Mouse (Mus musculus) kidney, embryonic 16.5 days (tissue): ENCODE results near the gene Olfr1532-ps1. TPM values are rescaled to one million over a fixed set of nuclear protein-coding genes. Genes with fewer than 3 reads are reported as not detected.
"Not testable (repeated sequence)": the region's sequence is repeated elsewhere in the genome, so short reads cannot be mapped to it uniquely, and the experiment has no call there.

ENCODE experiments used
- ATAC-seq: fragments of 200-750 bp; cut with Nextera tagmentation; 2 replicates; pipeline ENCODE4 v1.8.0; 2017; ENCODE audit warnings: moderate TSS enrichment; ENCODE audit not compliant: low FRiP score, low TSS enrichment
- H3K27ac ChIP-seq: fragments of 300-500 bp; sonication (generic); 2 replicates; pipeline ENCODE4 v1.5.1; 2014; ENCODE audit warnings: low read length
- H3K27me3 ChIP-seq: fragments of 300-500 bp; sonication (generic); 2 replicates; pipeline ENCODE4 v1.6.1; 2014; ENCODE audit warnings: low read length, control low read depth, mixed read lengths; ENCODE audit not compliant: insufficient read depth
- H3K36me3 ChIP-seq: fragments of 300-500 bp; sonication (generic); 2 replicates; pipeline ENCODE4 v1.6.1; 2014; ENCODE audit warnings: low read length, control low read depth, mixed read lengths; ENCODE audit not compliant: insufficient read depth
- H3K4me1 ChIP-seq: fragments of 300-500 bp; sonication (generic); 2 replicates; pipeline ENCODE4 v1.6.1; 2014; ENCODE audit warnings: low read length, control low read depth, mixed read lengths; ENCODE audit not compliant: insufficient read depth
- H3K4me2 ChIP-seq: fragments of 300-500 bp; sonication (generic); replicated peaks from 2 replicates; pipeline ENCODE4 v1.6.1; 2014; ENCODE audit warnings: low read depth, low read length
- H3K4me3 ChIP-seq: fragments of 300-500 bp; sonication (generic); 2 replicates; pipeline ENCODE4 v1.5.1; 2014; ENCODE audit warnings: mild to moderate bottlenecking, low read length
- H3K9ac ChIP-seq: fragments of 300-500 bp; sonication (generic); replicated peaks from 2 replicates; pipeline ENCODE4 v1.6.1; 2014; ENCODE audit warnings: low read length
- H3K9me3 ChIP-seq: fragments of 300-500 bp; sonication (generic); 2 replicates; pipeline ENCODE4 v1.6.1; 2016; ENCODE audit warnings: low read length, control low read depth
- WGBS: fragments of 180-500 bp; shearing (Covaris S2); extraction: QIAGEN DNeasy Blood & Tissue Kit; methylation state at CpG from one replicate; pipeline ENCODE4 v1.1.7; 2014; 5-methylcytosine and 5-hydroxymethylcytosine counted together
- polyA plus RNA-seq: library from polyadenylated mRNA; unstranded; fragments of >200 nt; fragmentation: Nextera tagmentation; extraction: Ambion mirVana; gene quantifications from 2 replicates; pipeline ENCODE4 v1.2.1, GENCODE M21; 2015

The Olfr1532-ps1 gene
- not detected in 2 replicates for polyA plus RNA-seq

GRCm38 (mm10) chr7:106907676-106908075, at the start of gene Olfr1532-ps1:
TSS of gene Olfr1532-ps1 (plus strand) at chr7:106908001.
- H3K4me1 ChIP-seq, result no peaks in the 10 kb centered on the region
- no peaks in the 10 kb centered on the region for H3K36me3 ChIP-seq
- no peak within 1 kb of the TSS for H3K9ac ChIP-seq
- no peaks in the 10 kb centered on the region for H3K27me3 ChIP-seq
- no peak within 1 kb of the TSS for H3K4me3 ChIP-seq
- H3K4me2 ChIP-seq, result no peak within 1 kb of the TSS
- 73% methylated on average over 2 of the region's 2 CpGs for WGBS
- H3K9me3 ChIP-seq, result no peaks in the 10 kb centered on the region
- H3K27ac ChIP-seq, result no peak within 1 kb of the TSS
- ATAC-seq, result no peak

GRCm38 (mm10) chr7:106862885-106863284, 44.9 kb upstream of the Olfr1532-ps1 start, which contains the start of gene Olfr704:
TSS of gene Olfr704 (plus strand) at chr7:106863185.
- no peaks in the 10 kb centered on the region for H3K9me3 ChIP-seq
- no peak within 1 kb of the TSS for H3K9ac ChIP-seq
- H3K4me1 ChIP-seq, result no peaks in the 10 kb centered on the region

GRCm38 (mm10) chr7:106876791-106877190, 31.0 kb upstream of the Olfr1532-ps1 start, which contains the start of gene Olfr705:
TSS of gene Olfr705 (minus strand) at chr7:106876891.
- no peaks in the 10 kb centered on the region for H3K4me1 ChIP-seq
- no peak for ATAC-seq
- H3K9ac ChIP-seq, result no peak within 1 kb of the TSS
- no peak within 1 kb of the TSS for H3K27ac ChIP-seq
- 83% methylated on average over 3 of the region's 3 CpGs for WGBS
- no peak within 1 kb of the TSS for H3K4me3 ChIP-seq
- no peaks in the 10 kb centered on the region for H3K36me3 ChIP-seq
- H3K9me3 ChIP-seq, result no peaks in the 10 kb centered on the region
- H3K4me2 ChIP-seq, result no peak within 1 kb of the TSS
- H3K27me3 ChIP-seq, result no peaks in the 10 kb centered on the region

More at GRCm38 (mm10) chr7:106862885-106863284, 44.9 kb upstream of the Olfr1532-ps1 start, which contains the start of gene Olfr704:
- Histone ChIP-seq H3K27me3 (no peaks in the 10 kb centered on the region), H3K4me2 (no peak within 1 kb of the TSS), H3K36me3 (no peaks in the 10 kb centered on the region), H3K27ac (no peak within 1 kb of the TSS), H3K4me3 (no peak within 1 kb of the TSS)
- no peak for ATAC-seq

- Histone ChIP-seq H3K4me3 (no peak within 1 kb of the TSS), H3K4me1 (no peaks in the 10 kb centered on the region), H3K9me3 (no peaks in the 10 kb centered on the region), H3K27ac (no peak within 1 kb of the TSS), H3K9ac (no peak within 1 kb of the TSS), H3K4me2 (no peak within 1 kb of the TSS), H3K36me3 (no peaks in the 10 kb centered on the region), H3K27me3 (no peaks in the 10 kb centered on the region)
- no peak for ATAC-seq
- 74% methylated on average over 2 of the region's 2 CpGs for WGBS
These were observed 19.7 kb upstream of the Olfr1532-ps1 start, which contains the start of gene Olfr706 for GRCm38 (mm10) chr7:106888062-106888461. TSS of gene Olfr706 (minus strand) at chr7:106888162.

- not testable (repeated sequence) for ATAC-seq, H3K4me2 ChIP-seq, H3K27ac ChIP-seq, H3K9me3 ChIP-seq, H3K9ac ChIP-seq, H3K4me3 ChIP-seq, H3K36me3 ChIP-seq, H3K4me1 ChIP-seq, H3K27me3 ChIP-seq
- 76% methylated on average over 3 of the region's 3 CpGs for WGBS
These were observed 6.7 kb upstream of the Olfr1532-ps1 start, which contains the start of gene Olfr707 for GRCm38 (mm10) chr7:106901141-106901540. TSS of gene Olfr707 (minus strand) at chr7:106901241.

- H3K9me3 ChIP-seq, H3K36me3 ChIP-seq, ATAC-seq, H3K27me3 ChIP-seq, H3K4me1 ChIP-seq, H3K4me2 ChIP-seq, H3K27ac ChIP-seq, H3K9ac ChIP-seq, H3K4me3 ChIP-seq: not testable (repeated sequence)
- 74% methylated on average over 2 of the region's 7 CpGs for WGBS
These were observed 13.2 kb downstream of the Olfr1532-ps1 start for GRCm38 (mm10) chr7:106920961-106921360.

- H3K9me3 ChIP-seq, result no peaks in the 10 kb centered on the region
- H3K9ac ChIP-seq, result no peak within 1 kb of the TSS
- no peak within 1 kb of the TSS for H3K4me2 ChIP-seq
- no peaks in the 10 kb centered on the region for H3K4me1 ChIP-seq
- H3K4me3 ChIP-seq, result no peak within 1 kb of the TSS
- no peaks in the 10 kb centered on the region for H3K27me3 ChIP-seq
- no peaks in the 10 kb centered on the region for H3K36me3 ChIP-seq
- ATAC-seq, result no peak
- no peak within 1 kb of the TSS for H3K27ac ChIP-seq
These were observed 24.3 kb downstream of the Olfr1532-ps1 start, which contains the start of gene Olfr709-ps1 for GRCm38 (mm10) chr7:106932119-106932518. TSS of gene Olfr709-ps1 (minus strand) at chr7:106932219.

GRCm38 (mm10) chr7:106948212-106948611, 40.4 kb downstream of the Olfr1532-ps1 start, which contains the start of gene Olfr710:
TSS of gene Olfr710 (minus strand) at chr7:106948312.
- Histone ChIP-seq H3K4me1 (no peaks in the 10 kb centered on the region), H3K27me3 (no peaks in the 10 kb centered on the region), H3K4me3 (no peak within 1 kb of the TSS), H3K9ac (no peak within 1 kb of the TSS), H3K9me3 (no peaks in the 10 kb centered on the region), H3K4me2 (no peak within 1 kb of the TSS), H3K36me3 (no peaks in the 10 kb centered on the region), H3K27ac (no peak within 1 kb of the TSS)
- WGBS, result 71% methylated on average over 3 of the region's 3 CpGs
- ATAC-seq, result no peak

- no peak within 1 kb of the TSS for H3K4me3 ChIP-seq
- no peak within 1 kb of the TSS for H3K9ac ChIP-seq
- no peaks in the 10 kb centered on the region for H3K9me3 ChIP-seq
- H3K27ac ChIP-seq, result no peak within 1 kb of the TSS
- H3K36me3 ChIP-seq, result no peaks in the 10 kb centered on the region
- H3K27me3 ChIP-seq, result no peaks in the 10 kb centered on the region
- no peaks in the 10 kb centered on the region for H3K4me1 ChIP-seq
- 76% methylated on average over 1 of the region's 1 CpGs for WGBS
- H3K4me2 ChIP-seq, result no peak within 1 kb of the TSS
- ATAC-seq, result no peak
These were observed 56.0 kb downstream of the Olfr1532-ps1 start, which contains the start of gene Olfr6 for GRCm38 (mm10) chr7:106963837-106964236. TSS of gene Olfr6 (minus strand) at chr7:106963937.
